Mouse (Mus musculus): ENCODE results near the gene Tbc1d2b.

Tbc1d2b gene

DNA sequence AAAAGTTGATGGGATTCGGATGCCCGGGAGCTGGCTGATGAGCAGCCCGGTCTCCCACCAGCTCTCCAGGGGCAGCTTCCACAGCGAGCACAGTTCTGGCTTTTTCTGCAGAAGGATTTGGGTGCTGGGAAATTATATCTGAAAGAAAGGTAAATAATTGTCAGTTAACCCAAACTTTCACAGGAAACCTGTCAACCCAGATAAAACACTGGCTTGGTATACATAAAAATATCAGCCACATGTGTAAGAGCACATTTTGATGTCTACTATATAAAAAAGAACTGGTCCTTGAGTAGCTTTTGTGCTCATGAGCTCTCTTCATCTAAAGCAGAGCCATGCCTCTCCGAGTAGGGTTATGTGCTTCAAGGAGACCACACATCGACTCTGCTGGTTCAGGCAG, 29.6 kb downstream of the Tbc1d2b start:
- no peak for DNase-seq

GRCm38 (mm10) chr9:90240560-90240959, 30.0 kb downstream of the Tbc1d2b start:
- no peak for DNase-seq

DNA sequence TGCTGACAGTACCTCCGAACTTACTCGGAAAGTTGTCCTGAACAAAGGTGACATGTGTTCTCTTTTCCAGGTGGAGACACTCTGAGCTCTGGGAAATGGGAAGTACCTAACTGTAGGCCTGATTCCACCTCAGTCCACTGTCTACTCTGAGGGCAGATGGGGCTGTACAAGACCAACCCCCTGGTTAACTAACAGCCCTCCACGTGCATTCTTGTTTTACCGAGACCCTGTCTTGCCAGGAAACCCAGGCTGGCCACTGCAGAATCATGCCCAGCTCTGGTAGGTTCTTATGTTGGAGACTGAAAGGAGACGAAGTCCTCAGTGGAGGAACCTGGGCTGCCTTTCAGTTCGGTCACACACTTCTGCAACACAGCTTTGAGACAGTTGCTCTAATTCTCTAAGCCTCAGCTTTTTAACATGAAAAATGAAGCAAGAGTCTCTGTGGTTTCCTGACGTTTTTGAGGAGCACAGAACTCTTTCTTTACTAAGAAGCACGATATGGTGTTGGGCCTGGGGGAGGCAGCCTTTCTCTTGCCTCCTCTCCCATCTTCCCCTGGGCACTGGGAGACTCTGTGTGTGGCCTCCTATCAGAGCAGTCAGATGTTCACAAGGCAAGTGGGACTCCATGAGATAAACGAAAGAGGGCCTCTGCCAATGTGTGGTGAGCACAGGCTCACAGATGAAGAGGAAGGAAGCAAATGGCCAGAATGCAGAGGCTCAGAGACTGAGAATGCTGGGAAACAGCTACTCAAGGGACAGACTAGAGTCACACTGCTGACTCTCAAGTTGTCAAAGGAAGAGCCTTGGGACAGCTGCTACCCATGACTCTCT, 33.2 kb downstream of the Tbc1d2b start:
- DNase-seq: no peak

DNA sequence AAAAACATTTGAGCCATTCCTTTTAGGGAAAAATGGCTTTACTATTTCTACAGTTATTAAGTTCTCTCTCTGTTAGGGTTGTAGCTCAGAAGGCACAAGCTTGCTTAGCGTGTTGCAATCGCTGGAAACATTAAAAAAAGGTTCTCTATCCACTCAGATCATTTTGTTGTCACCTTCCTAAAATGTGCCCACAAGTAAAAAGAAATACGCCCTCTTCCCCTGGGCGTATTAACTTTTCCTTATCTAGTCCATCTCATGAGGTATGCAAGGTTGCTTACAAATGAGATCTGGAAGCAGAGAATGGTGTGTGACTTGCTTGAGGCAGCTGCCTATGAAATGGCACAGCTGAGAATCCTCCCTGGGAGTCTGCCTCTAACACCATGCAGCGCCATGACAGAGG, 33.8 kb downstream of the Tbc1d2b start:
- no peak for DNase-seq

GRCm38 (mm10) chr9:90235258-90235882, 35.2 kb downstream of the Tbc1d2b start:
- DNase-seq: no peak

GRCm38 (mm10) chr9:90234786-90235185, 35.8 kb downstream of the Tbc1d2b start:
- no peak for DNase-seq

GRCm38 (mm10) chr9:90233906-90234419, 36.6 kb downstream of the Tbc1d2b start:
- DNase-seq: no peak

GRCm38 (mm10) chr9:90232781-90233690, 37.6 kb downstream of the Tbc1d2b start:
- DNase-seq: no peak

DNA sequence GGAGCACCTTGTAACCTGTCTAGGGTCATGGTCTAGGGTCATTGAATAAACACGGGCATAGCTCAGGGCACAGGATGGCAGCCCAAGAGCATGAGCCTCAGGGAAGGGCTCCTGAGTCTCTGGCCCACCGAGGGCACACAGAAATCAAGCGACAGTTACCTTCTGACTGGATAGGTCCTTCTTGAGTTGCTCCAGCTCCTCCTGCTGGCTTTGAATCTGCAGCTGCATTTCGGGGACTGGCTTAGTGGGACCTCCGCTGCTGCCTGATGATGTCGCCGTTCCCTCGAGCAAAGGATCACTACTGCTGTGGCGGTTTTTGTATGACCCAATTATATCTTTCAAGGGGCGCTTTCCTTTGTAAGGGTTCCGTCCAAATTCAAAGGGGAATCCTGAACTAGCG, 43.4 kb downstream of the Tbc1d2b start:
- no peak for DNase-seq

- DNase-seq: no peak
Measured at GRCm38 (mm10) chr9:90226742-90227096, 43.9 kb downstream of the Tbc1d2b start.

- peak; percentile 43 for DNase-seq
Measured at GRCm38 (mm10) chr9:90226081-90226741, 44.4 kb downstream of the Tbc1d2b start.

DNA sequence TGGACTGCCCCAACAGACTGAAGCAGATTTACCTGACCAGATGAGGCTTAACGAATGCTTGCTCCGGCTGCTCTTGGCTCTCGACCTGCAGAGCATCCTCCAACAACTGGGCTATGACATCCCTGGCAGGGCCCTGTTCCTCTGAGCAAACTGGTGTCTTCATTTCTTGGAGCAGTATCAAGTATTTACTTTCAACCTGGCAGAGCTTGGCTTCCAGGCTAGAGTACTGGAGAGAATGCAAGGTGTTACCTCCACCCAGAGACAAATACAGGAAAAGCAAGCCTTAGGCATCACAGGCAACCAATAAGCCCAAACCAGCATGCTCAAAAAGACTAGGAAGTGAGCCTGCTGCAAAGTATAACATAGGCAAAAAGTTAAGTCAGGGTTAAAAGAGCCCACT, 48.3 kb downstream of the Tbc1d2b start:
- DNase-seq: no peak

DNA sequence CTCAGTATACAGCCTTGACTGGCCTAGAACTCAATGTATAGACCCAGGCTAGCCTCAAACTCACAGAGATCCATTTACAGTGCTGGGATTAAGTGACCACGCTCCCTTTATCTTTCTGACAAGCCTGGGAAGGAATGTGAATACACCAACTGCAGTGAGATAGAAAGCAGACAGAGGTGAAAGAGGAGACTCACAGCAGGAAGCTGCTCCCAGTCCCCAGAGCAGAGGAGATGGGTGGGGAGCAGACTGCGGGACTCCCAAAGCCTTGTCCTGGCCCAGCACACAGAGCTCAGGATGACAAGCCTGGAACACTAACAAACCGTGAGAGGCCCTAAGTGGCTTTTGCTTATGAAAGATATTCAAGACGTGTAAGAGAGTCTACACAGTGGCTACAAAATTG, 53.1 kb downstream of the Tbc1d2b start:
- no peak for DNase-seq

GRCm38 (mm10) chr9:90216259-90217001, 54.2 kb downstream of the Tbc1d2b start:
- no peak for DNase-seq

GRCm38 (mm10) chr9:90213127-90213526, 57.5 kb downstream of the Tbc1d2b start:
- DNase-seq: no peak

DNA sequence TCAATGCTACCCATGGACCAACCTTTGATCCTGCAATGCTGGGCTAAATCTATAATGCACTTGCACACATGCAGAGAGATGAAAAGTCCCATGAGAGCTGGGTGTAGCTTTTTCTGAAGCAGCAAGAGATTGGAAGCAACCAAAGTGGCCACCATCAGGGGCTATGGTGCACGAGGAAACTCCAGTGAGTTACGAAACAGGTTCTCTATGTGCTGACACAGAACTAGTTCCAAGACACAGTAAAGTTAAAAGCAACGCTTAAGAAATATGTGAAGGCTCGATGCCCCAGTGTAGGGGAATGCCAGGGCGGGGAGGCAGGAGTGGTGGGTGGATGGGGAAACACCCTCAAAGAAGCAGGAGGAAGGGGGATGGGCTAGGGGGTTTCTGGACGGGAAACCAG, 61.9 kb downstream of the Tbc1d2b start:
- no peak for DNase-seq

GRCm38 (mm10) chr9:90207808-90208207, 62.8 kb downstream of the Tbc1d2b start:
- no peak for DNase-seq

DNA sequence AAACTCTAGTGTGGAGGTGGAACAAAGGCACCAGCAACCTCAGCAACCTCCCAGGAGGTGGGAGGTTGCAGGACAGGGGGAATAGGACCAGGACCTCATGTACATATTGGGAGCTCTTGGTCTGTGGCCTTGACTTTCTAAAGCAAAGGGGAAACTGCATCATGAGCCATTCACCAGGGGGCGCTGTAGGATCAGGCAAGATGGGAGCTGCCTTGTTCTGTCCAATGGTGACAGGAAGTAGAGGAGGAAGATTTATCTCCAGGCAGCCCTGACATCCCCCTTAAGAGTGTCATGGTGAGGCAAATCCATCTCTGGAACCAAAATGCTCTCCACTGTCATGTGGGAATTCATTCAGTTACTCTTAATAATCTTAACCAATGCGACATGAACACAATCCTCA, 64.1 kb downstream of the Tbc1d2b start:
- DNase-seq: peak; percentile 68

DNA sequence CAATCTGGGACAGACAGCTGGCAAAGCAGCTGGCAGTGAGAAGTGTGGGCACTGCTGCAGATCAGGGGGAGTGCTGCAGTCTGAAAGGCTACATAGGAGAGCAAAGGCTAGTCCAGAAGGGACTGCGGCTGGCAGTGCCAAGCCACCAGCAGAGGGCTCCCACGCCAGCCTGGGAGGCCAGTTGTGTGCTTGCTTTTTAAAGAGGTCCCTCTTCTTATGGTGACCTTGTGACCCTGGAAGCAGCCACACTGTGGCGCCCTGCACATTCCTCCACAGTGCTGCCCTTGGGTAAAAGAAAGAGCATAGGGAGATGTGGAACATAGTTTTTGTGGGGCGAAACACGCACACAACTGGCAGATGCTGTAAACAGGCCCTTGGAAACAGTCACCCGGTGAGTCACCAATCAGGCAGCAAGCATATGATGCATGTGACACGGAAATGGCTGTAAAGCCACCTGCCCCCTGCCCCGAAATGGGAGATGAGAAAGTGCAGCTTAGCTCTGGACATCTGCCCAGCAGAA, 66.1 kb downstream of the Tbc1d2b start:
- no peak for DNase-seq

- no peak for DNase-seq
Measured at GRCm38 (mm10) chr9:90203233-90203632, 67.4 kb downstream of the Tbc1d2b start.

DNA sequence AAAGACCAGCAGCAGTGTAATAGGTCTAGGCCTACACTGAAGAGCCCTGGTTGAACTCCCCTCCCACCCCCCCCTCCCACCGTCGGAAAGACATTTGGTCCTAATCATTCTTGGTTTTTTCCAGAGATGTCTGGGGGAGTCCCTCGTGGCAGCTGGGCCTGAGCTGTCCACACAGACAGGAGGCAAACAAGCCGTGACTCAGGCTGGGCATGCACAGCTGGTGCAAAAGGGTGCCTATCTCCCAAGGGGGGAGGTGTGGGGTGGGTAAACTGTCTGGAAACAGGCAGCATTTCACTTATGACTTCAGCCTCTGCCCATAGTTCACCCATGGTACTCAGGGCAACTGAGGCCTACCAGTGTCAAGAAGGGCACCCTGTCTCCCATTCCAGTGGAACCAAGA, 69.1 kb downstream of the Tbc1d2b start:
- DNase-seq: no peak

- no peak for DNase-seq
Measured at GRCm38 (mm10) chr9:90201096-90201495, 69.5 kb downstream of the Tbc1d2b start.

Data from right cerebral cortex, postnatal 25 days (tissue).